Mouse (Mus musculus) kidney, adult 2 months (tissue): ENCODE data around the gene Dda1. TPM values are rescaled to one million over a fixed set of nuclear protein-coding genes. Genes with fewer than 3 reads are reported as not detected.

ENCODE experiments used
- DNase-seq: peaks from one replicate; pipeline ENCODE4 v3.0.0; 2021
- H3K27ac ChIP-seq: fragments of 200-500 bp; 2 replicates; pipeline ENCODE4 v1.5.1; 2012; ENCODE audit warnings: low read depth, low read length, control low read depth, inconsistent platforms; ENCODE audit not compliant: insufficient read depth
- H3K27me3 ChIP-seq: fragments of 200-500 bp; replicated peaks from 2 replicates; pipeline ENCODE4 v1.6.1; 2012; ENCODE audit warnings: mild to moderate bottlenecking, moderate library complexity, low read length, inconsistent platforms; ENCODE audit not compliant: control insufficient read depth, insufficient read depth
- H3K36me3 ChIP-seq: fragments of 200-500 bp; 2 replicates; pipeline ENCODE4 v1.6.1; 2012; ENCODE audit warnings: mild to moderate bottlenecking, moderate library complexity, low read length, inconsistent platforms; ENCODE audit not compliant: control insufficient read depth, insufficient read depth
- H3K4me1 ChIP-seq: fragments of 200-500 bp; 2 replicates; pipeline ENCODE4 v1.6.1; 2011; ENCODE audit warnings: low read length; ENCODE audit not compliant: control insufficient read depth, insufficient read depth
- H3K4me3 ChIP-seq: fragments of 200-500 bp; 2 replicates; pipeline ENCODE4 v1.5.1; 2011; ENCODE audit warnings: mild to moderate bottlenecking, low read depth, low read length, control low read depth; ENCODE audit not compliant: insufficient read depth
- CTCF ChIP-seq: fragments of 200-500 bp; conservative IDR thresholded peaks from 2 replicates; pipeline ENCODE4 v1.5.1; 2011; ENCODE audit warnings: low read depth, mild to moderate bottlenecking, control low read depth, low read length, moderate library complexity, mixed read lengths; ENCODE audit not compliant: insufficient read depth, insufficient read length
- POLR2A ChIP-seq: fragments of 200-500 bp; IDR thresholded peaks from one replicate; pipeline ENCODE4 v1.6.1; 2011; ENCODE audit warnings: low read depth, low read length, control low read depth
- WGBS: fragments of 180-500 bp; shearing (Covaris S2); methylation state at CpG from one replicate; pipeline ENCODE4 v1.1.7; 2018; 5-methylcytosine and 5-hydroxymethylcytosine counted together
- polyA plus RNA-seq: library from polyadenylated mRNA; depleted of rRNA; stranded (reverse); fragments of >200 nt; gene quantifications from 2 replicates; pipeline ENCODE4 v1.2.3, GENCODE M21; 2012

Gene Dda1
- polyA plus RNA-seq, 1 experiment = 61.5 TPM

GRCm38 (mm10) chr8:71496481-71496880 lies 27.5 kb downstream of the Dda1 start:
- peak; percentile 97 for DNase-seq
- peak overlapping the region; percentile 66 for H3K27ac ChIP-seq
- no peaks in the 10 kb centered on the region for H3K36me3 ChIP-seq
- WGBS = 31% methylated on average over 11 of the region's 11 CpGs
- no peaks in the 10 kb centered on the region for H3K27me3 ChIP-seq
- no peak overlapping the region for H3K4me3 ChIP-seq
- peaks cover 6% of the 10 kb centered on the region; the same call in 1 of the 2 replicates for H3K4me1 ChIP-seq
- TF ChIP-seq POLR2A = no peak
- TF ChIP-seq CTCF = peak; percentile 35

- WGBS = 88% methylated on average over 1 of the region's 1 CpGs
These were observed 28.2 kb downstream of the Dda1 start for GRCm38 (mm10) chr8:71497077-71497645.

GRCm38 (mm10) chr8:71497881-71498501 lies 29.0 kb downstream of the Dda1 start:
- TF ChIP-seq POLR2A (no peak), CTCF (no peak)
- Histone ChIP-seq H3K27ac (peak overlapping the region; percentile 87), H3K4me1 (peaks cover 6% of the 10 kb centered on the region; the same call in 1 of the 2 replicates), H3K36me3 (no peaks in the 10 kb centered on the region), H3K27me3 (no peaks in the 10 kb centered on the region), H3K4me3 (no peak overlapping the region; the same call in 1 of the 2 replicates)
- peak; percentile 87 for DNase-seq
- 12% methylated on average over 15 of the region's 15 CpGs for WGBS

More at GRCm38 (mm10) chr8:71497077-71497645, 28.2 kb downstream of the Dda1 start:
- DNase-seq = no peak
- peaks cover 6% of the 10 kb centered on the region; the same call in 1 of the 2 replicates for H3K4me1 ChIP-seq
- H3K4me3 ChIP-seq = no peak overlapping the region
- no peaks in the 10 kb centered on the region for H3K27me3 ChIP-seq
- TF ChIP-seq CTCF (no peak), POLR2A (no peak)
- no peaks in the 10 kb centered on the region for H3K36me3 ChIP-seq
- H3K27ac ChIP-seq = peak overlapping the region; percentile 6; the same call in 1 of the 2 replicates

DNA sequence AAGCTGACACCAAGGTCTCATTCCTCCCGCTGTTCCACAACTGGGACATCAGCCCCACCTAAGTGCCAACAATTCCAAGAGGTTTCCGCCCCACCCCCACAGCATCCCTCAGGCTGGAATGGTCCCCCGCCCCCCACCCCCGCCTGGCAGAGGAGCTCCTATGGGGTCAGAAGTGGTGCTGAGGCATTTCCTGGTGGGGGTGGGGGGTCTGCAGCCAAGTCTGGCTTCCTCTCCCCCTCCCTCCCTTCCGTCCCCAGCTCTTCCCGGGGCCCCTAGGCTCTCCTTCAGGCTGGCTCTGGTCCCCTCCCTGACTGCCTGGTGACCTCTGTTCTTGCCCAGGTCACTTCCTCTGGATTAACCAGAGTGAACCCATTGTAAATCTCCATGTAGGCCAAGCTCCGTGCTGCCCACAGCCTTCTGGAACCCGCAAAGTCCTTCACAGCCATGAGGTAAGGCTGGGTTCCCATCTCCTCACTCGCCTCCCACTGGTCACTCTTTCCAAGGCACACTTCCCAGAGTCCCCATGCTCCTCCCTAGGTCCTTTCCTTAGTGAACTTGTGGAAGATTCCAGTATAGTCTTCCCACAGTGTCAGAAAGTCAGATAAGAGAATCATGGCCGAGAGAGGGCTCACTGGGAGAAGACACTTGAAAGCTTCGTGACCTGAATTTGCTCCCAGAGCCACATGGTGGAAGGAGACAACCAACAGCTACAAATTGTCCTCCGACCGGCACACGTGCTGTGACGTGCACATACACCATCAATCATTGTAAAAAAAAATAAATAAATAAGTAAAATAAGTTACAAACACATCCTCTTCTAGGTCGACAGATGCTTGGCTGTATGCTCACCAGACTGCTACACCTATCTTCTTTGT lies 30.1 kb downstream of the Dda1 start:
- H3K4me1 ChIP-seq = peaks cover 6% of the 10 kb centered on the region; the same call in 1 of the 2 replicates
- no peaks in the 10 kb centered on the region for H3K27me3 ChIP-seq
- TF ChIP-seq CTCF = no peak
- TF ChIP-seq POLR2A = no peak
- no peaks in the 10 kb centered on the region for H3K36me3 ChIP-seq
- peak; percentile 80 for DNase-seq
- WGBS = 41% methylated on average over 16 of the region's 16 CpGs
- H3K27ac ChIP-seq = peak overlapping the region; percentile 89
- H3K4me3 ChIP-seq = no peak overlapping the region

DNA sequence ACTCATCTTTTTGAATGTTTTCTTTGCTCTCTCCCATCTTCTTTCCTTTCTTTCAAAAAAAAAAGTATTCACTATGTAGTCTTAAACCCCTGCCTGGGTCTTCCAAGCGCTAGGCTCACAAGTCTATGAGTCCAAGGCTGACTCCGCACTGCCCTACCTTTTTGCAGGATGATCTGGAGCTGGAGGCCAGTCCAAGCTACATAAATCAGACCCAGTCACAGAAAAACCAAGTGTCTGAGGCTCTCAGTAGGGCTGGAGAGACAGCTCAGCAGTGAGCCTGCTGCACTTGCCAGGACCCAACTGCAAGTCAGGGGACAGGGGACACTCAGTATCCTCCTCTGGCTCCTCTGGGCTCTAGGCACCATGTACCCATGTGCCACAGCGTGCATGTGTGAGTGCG lies 35.4 kb downstream of the Dda1 start:
- WGBS = 86% methylated on average over 4 of the region's 4 CpGs
- no peak for DNase-seq
- no peak for TF ChIP-seq POLR2A
- TF ChIP-seq CTCF = no peak
- Histone ChIP-seq H3K4me1 (peaks cover 4% of the 10 kb centered on the region; the same call in 1 of the 2 replicates), H3K27ac (no peak overlapping the region), H3K36me3 (no peaks in the 10 kb centered on the region), H3K27me3 (no peaks in the 10 kb centered on the region), H3K4me3 (no peak overlapping the region)

DNA sequence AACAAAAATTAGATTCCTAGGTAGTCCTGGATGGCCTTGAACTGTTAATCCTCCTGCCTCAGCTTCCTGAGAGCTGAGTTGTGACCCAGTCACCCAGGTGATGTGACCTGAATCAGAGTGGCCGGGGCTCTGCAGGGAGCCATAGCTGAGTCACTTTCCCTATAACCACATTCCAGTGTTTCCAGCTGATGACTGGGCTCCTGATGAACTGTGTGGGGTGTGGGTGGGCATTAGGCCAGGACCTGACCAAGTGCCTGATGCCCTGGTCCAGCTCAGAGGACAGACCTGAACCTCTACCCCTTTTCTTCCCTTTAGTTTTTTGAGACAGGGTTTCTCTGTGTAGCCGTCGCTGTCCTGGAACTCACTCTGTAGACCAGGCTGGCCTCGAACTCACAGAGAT lies 36.3 kb downstream of the Dda1 start:
- Histone ChIP-seq H3K4me3 (no peak overlapping the region), H3K4me1 (0 out of 2 replicates have a peak, but pooled peaks cover 3% of the 10 kb centered on the region), H3K36me3 (no peaks in the 10 kb centered on the region), H3K27ac (no peak overlapping the region), H3K27me3 (no peaks in the 10 kb centered on the region)
- no peak for DNase-seq
- TF ChIP-seq CTCF (no peak), POLR2A (no peak)
- 94% methylated on average over 4 of the region's 4 CpGs for WGBS
